Mouse (Mus musculus): Measurements from ENCODE around the gene Plxna2. TPM values are rescaled to one million over a fixed set of nuclear protein-coding genes. Genes with fewer than 3 reads are reported as not detected.

Plxna2 gene
- total and polyA plus RNA-seq, 3 experiments, result under 0.01 to 0.03 TPM; not detected in 1

- no peak overlapping the region for H3K9ac ChIP-seq (ENCODE audit: control insufficient read depth, low read depth, low read length, poor library complexity, severe bottlenecking)
These were observed 858 bp downstream of the Plxna2 start for GRCm38 (mm10) chr1:194618841-194619311.

GRCm38 (mm10) chr1:194619353-194620244 lies 1.6 kb downstream of the Plxna2 start:
- H3K4me1 ChIP-seq (ENCODE audit: control insufficient read depth in 1 of 2, insufficient read depth in 2 of 2, low read length in 2 of 2), result no peaks in the 10 kb centered on the region
- H3K27ac ChIP-seq (ENCODE audit: control insufficient read depth, low read depth, low read length), result no peak overlapping the region
- H3K79me2 ChIP-seq (ENCODE audit: control insufficient read depth, insufficient read depth, low read length, poor library complexity), result no peaks in the 10 kb centered on the region
- no peak overlapping the region for H3K9ac ChIP-seq (ENCODE audit: control insufficient read depth, low read depth, low read length, poor library complexity, severe bottlenecking)
- H3K27me3 ChIP-seq (ENCODE audit: control insufficient read depth in 1 of 2, insufficient read depth in 2 of 2, low read length in 2 of 2), result no peaks in the 10 kb centered on the region; a peak in 1 of 4 replicates
- no peaks in the 10 kb centered on the region for H3K9me3 ChIP-seq (replicated peaks; ENCODE audit: insufficient read depth, low read length)
- H3K4me3 ChIP-seq (ENCODE audit: control insufficient read depth in 1 of 2, insufficient read depth in 1 of 2, low read depth in 2 of 2, low read length in 2 of 2), result no peak overlapping the region
- no peaks in the 10 kb centered on the region for H3K36me3 ChIP-seq (ENCODE audit: control insufficient read depth in 1 of 2, insufficient read depth in 2 of 2, low read length in 2 of 2)
- TF ChIP-seq POLR2AphosphoS2 (IDR thresholded peaks at IDR 0.05; ENCODE audit: low read length) (no peak), USF2 (IDR thresholded peaks at IDR 0.05; ENCODE audit: borderline replicate concordance in 1 of 2, insufficient read depth in 1 of 2, low read depth in 1 of 2, low read length in 2 of 2) (no peak), RAD21 (IDR thresholded peaks at IDR 0.05; ENCODE audit: low read depth, low read length) (no peak), POLR2AphosphoS5 (IDR thresholded peaks at IDR 0.05; ENCODE audit: borderline replicate concordance, low read depth, low read length) (no peak), TCF12 (IDR thresholded peaks at IDR 0.05; ENCODE audit: low read depth, low read length) (no peak), USF1 (IDR thresholded peaks at IDR 0.05; ENCODE audit: low read depth, low read length) (no peak), NRF1 (IDR thresholded peaks at IDR 0.05; ENCODE audit: insufficient read depth, low read depth, low read length, poor library complexity, severe bottlenecking) (no peak), CHD1 (IDR thresholded peaks at IDR 0.05; ENCODE audit: low read depth, low read length) (no peak), TBP (IDR thresholded peaks at IDR 0.05; ENCODE audit: low read depth, low read length) (no peak)
- no peak for DNase-seq (ENCODE audit: low read depth, low spot score)

More at GRCm38 (mm10) chr1:194618841-194619311, 858 bp downstream of the Plxna2 start:
- DNase-seq (ENCODE audit: low read depth, low spot score), result peak; percentile 68
- Histone ChIP-seq H3K27me3 (ENCODE audit: control insufficient read depth in 1 of 2, insufficient read depth in 2 of 2, low read length in 2 of 2) (no peaks in the 10 kb centered on the region; a peak in 1 of 4 replicates), H3K9me3 (replicated peaks; ENCODE audit: insufficient read depth, low read length) (no peaks in the 10 kb centered on the region), H3K4me1 (ENCODE audit: control insufficient read depth in 1 of 2, insufficient read depth in 2 of 2, low read length in 2 of 2) (no peaks in the 10 kb centered on the region), H3K36me3 (ENCODE audit: control insufficient read depth in 1 of 2, insufficient read depth in 2 of 2, low read length in 2 of 2) (no peaks in the 10 kb centered on the region), H3K79me2 (ENCODE audit: control insufficient read depth, insufficient read depth, low read length, poor library complexity) (no peaks in the 10 kb centered on the region), H3K4me3 (ENCODE audit: control insufficient read depth in 1 of 2, insufficient read depth in 1 of 2, low read depth in 2 of 2, low read length in 2 of 2) (no peak overlapping the region), H3K27ac (ENCODE audit: control insufficient read depth, low read depth, low read length) (no peak overlapping the region)
- TF ChIP-seq ZC3H11A (IDR thresholded peaks at IDR 0.05; ENCODE audit: low read depth, low read length) (peak; percentile 56), CTCF (IDR thresholded peaks at IDR 0.05 in 2 of 3, conservative IDR thresholded peaks at IDR 0.05 in 1 of 3; ENCODE audit: control insufficient read depth in 1 of 3, insufficient read depth in 1 of 3, low read depth in 2 of 3, low read length in 3 of 3, poor library complexity in 1 of 3, severe bottlenecking in 1 of 3) (peak; percentile 36 to 77 (median 51)), RAD21 (IDR thresholded peaks at IDR 0.05; ENCODE audit: low read depth, low read length) (peak; percentile 61), ZMIZ1 (IDR thresholded peaks at IDR 0.05; ENCODE audit: low read depth, low read length) (no peak), SMC3 (IDR thresholded peaks at IDR 0.05; ENCODE audit: low read depth, low read length) (peak; percentile 84)

All from MEL (cell line).